Mouse (Mus musculus): ENCODE measurements around the gene E4f1. TPM values are rescaled to one million over a fixed set of nuclear protein-coding genes. Genes with fewer than 3 reads are reported as not detected.

Gene E4f1
- polyA plus RNA-seq, 1 experiment from 2014 or later, result 8.3 TPM

Other genes with a start within 250 kb of the E4f1 start
- 11.0 and 12.5 TPM in 2 replicates for gene Tedc2, start 249.5 kb downstream of the E4f1 start, polyA plus RNA-seq (2014; fragmentation: Nextera tagmentation; extraction: Ambion mirVana)
- 31.8 and 34.3 TPM in 2 replicates for gene Ccnf, start 218.8 kb downstream of the E4f1 start, polyA plus RNA-seq (2014; fragmentation: Nextera tagmentation; extraction: Ambion mirVana)
- 0.13 and 0.31 TPM in 2 replicates for gene Abca17, start 119.2 kb downstream of the E4f1 start, polyA plus RNA-seq (2014; fragmentation: Nextera tagmentation; extraction: Ambion mirVana)
- gene Abca3, start 118.4 kb downstream of the E4f1 start, polyA plus RNA-seq (2014; fragmentation: Nextera tagmentation; extraction: Ambion mirVana), result 14.5 and 21.3 TPM in 2 replicates
- 304 and 325 TPM in 2 replicates for gene Rnps1, start 55.7 kb downstream of the E4f1 start, polyA plus RNA-seq (2014; fragmentation: Nextera tagmentation; extraction: Ambion mirVana)
- 31.5 and 31.8 TPM in 2 replicates for gene Eci1, start 43.7 kb downstream of the E4f1 start, polyA plus RNA-seq (2014; fragmentation: Nextera tagmentation; extraction: Ambion mirVana)
- gene Dnase1l2, start 27.2 kb downstream of the E4f1 start, polyA plus RNA-seq (2014; fragmentation: Nextera tagmentation; extraction: Ambion mirVana), result 2.3 and 3.5 TPM in 2 replicates
- gene Pgp, start 79 bp upstream of the E4f1 start, polyA plus RNA-seq (2014; fragmentation: Nextera tagmentation; extraction: Ambion mirVana), result 54.7 and 56.5 TPM in 2 replicates
- gene Bricd5, start 3.6 kb upstream of the E4f1 start, polyA plus RNA-seq (2014; fragmentation: Nextera tagmentation; extraction: Ambion mirVana), result 0.38 and 1.3 TPM in 2 replicates
- 31.8 and 37.2 TPM in 2 replicates for gene Mlst8, start 8.8 kb upstream of the E4f1 start, polyA plus RNA-seq (2014; fragmentation: Nextera tagmentation; extraction: Ambion mirVana)
- gene Caskin1, start 18.3 kb upstream of the E4f1 start, polyA plus RNA-seq (2014; fragmentation: Nextera tagmentation; extraction: Ambion mirVana), result 9.1 and 14.6 TPM in 2 replicates
- gene Traf7, start 57.6 kb upstream of the E4f1 start, polyA plus RNA-seq (2014; fragmentation: Nextera tagmentation; extraction: Ambion mirVana), result 80.1 and 96.6 TPM in 2 replicates
- 4.0 TPM in 2 replicates for gene Rab26, start 63.9 kb upstream of the E4f1 start, polyA plus RNA-seq (2014; fragmentation: Nextera tagmentation; extraction: Ambion mirVana)
- gene Pkd1, start 79.5 kb upstream of the E4f1 start, polyA plus RNA-seq (2014; fragmentation: Nextera tagmentation; extraction: Ambion mirVana), result 12.9 and 16.7 TPM in 2 replicates
- 59.8 and 66.4 TPM in 2 replicates for gene Tsc2, start 162.3 kb upstream of the E4f1 start, polyA plus RNA-seq (2014; fragmentation: Nextera tagmentation; extraction: Ambion mirVana)
- gene Nthl1, start 162.4 kb upstream of the E4f1 start, polyA plus RNA-seq (2014; fragmentation: Nextera tagmentation; extraction: Ambion mirVana), result 10.0 and 12.3 TPM in 2 replicates
- gene Slc9a3r2, start 180.0 kb upstream of the E4f1 start, polyA plus RNA-seq (2014; fragmentation: Nextera tagmentation; extraction: Ambion mirVana), result 22.4 and 31.3 TPM in 2 replicates
- not detected in 2 replicates for gene Npw, start 188.1 kb upstream of the E4f1 start, polyA plus RNA-seq (2014; fragmentation: Nextera tagmentation; extraction: Ambion mirVana)
- 14.9 and 19.7 TPM in 2 replicates for gene Zfp598, start 199.4 kb upstream of the E4f1 start, polyA plus RNA-seq (2014; fragmentation: Nextera tagmentation; extraction: Ambion mirVana)
- 105 and 136 TPM in 2 replicates for gene Syngr3, start 219.6 kb upstream of the E4f1 start, polyA plus RNA-seq (2014; fragmentation: Nextera tagmentation; extraction: Ambion mirVana)
- gene Gfer, start 225.8 kb upstream of the E4f1 start, polyA plus RNA-seq (2014; fragmentation: Nextera tagmentation; extraction: Ambion mirVana), result 36.5 and 37.7 TPM in 2 replicates
- 2.2 and 2.4 TPM in 2 replicates for gene Noxo1, start 225.9 kb upstream of the E4f1 start, polyA plus RNA-seq (2014; fragmentation: Nextera tagmentation; extraction: Ambion mirVana)
- gene Tbl3, start 237.3 kb upstream of the E4f1 start, polyA plus RNA-seq (2014; fragmentation: Nextera tagmentation; extraction: Ambion mirVana), result 85.3 and 86.1 TPM in 2 replicates
- not detected in 2 replicates for gene Rnf151, start 247.8 kb upstream of the E4f1 start, polyA plus RNA-seq (2014; fragmentation: Nextera tagmentation; extraction: Ambion mirVana)
- 888 and 1,063 TPM in 2 replicates for gene Rps2, start 247.8 kb upstream of the E4f1 start, polyA plus RNA-seq (2014; fragmentation: Nextera tagmentation; extraction: Ambion mirVana)

Data from forebrain, embryonic 14.5 days (tissue).